Mouse (Mus musculus) frontal cortex, postnatal 10 days (tissue): ENCODE results near the gene Rasal3.

ENCODE experiments used
- DNase-seq, 2 experiments: peaks; one replicate each; pipeline ENCODE4 v3.0.0; 2022; ENCODE audit warnings: low spot score in 2 of 2, mixed read lengths in 1 of 2

The Rasal3 gene

GRCm38 (mm10) chr17:32403417-32403816, at the start of gene Rasal3:
TSS of gene Rasal3 (minus strand) at chr17:32403583.
- DNase-seq, result no peak

- DNase-seq, result no peak
Observed at GRCm38 (mm10) chr17:32452482-32452881, 49.1 kb upstream of the Rasal3 start, which contains the start of gene Cyp4f39. TSS of gene Cyp4f39 (plus strand) at chr17:32452723.

GRCm38 (mm10) chr17:32450844-32451537, 47.6 kb upstream of the Rasal3 start:
- DNase-seq, result no peak

GRCm38 (mm10) chr17:32449042-32449441, 45.7 kb upstream of the Rasal3 start:
- DNase-seq, result no peak

- no peak for DNase-seq
Observed at GRCm38 (mm10) chr17:32447195-32447594, 43.8 kb upstream of the Rasal3 start.

GRCm38 (mm10) chr17:32445016-32445415, 41.6 kb upstream of the Rasal3 start:
- DNase-seq, result no peak

- no peak for DNase-seq
Observed at GRCm38 (mm10) chr17:32443245-32443644, 39.9 kb upstream of the Rasal3 start.

- no peak for DNase-seq
Observed at GRCm38 (mm10) chr17:32437106-32437505, 33.7 kb upstream of the Rasal3 start.

GRCm38 (mm10) chr17:32435151-32435550, 31.8 kb upstream of the Rasal3 start:
- DNase-seq, result no peak

- DNase-seq, result no peak
Observed at GRCm38 (mm10) chr17:32434324-32434723, 30.9 kb upstream of the Rasal3 start.

GRCm38 (mm10) chr17:32431972-32432371, 28.6 kb upstream of the Rasal3 start:
- DNase-seq, result no peak

- no peak for DNase-seq
Observed at GRCm38 (mm10) chr17:32426610-32427009, 23.2 kb upstream of the Rasal3 start.

- DNase-seq, result no peak
Observed at GRCm38 (mm10) chr17:32424034-32424433, 20.7 kb upstream of the Rasal3 start, which contains the start of gene Pglyrp2. TSS of gene Pglyrp2 (minus strand) at chr17:32424167.

GRCm38 (mm10) chr17:32420781-32421180, 17.4 kb upstream of the Rasal3 start:
- no peak for DNase-seq

- no peak for DNase-seq
Observed at GRCm38 (mm10) chr17:32419989-32420388, 16.6 kb upstream of the Rasal3 start.

GRCm38 (mm10) chr17:32416771-32417170, 13.4 kb upstream of the Rasal3 start:
- no peak for DNase-seq

GRCm38 (mm10) chr17:32415417-32416020, 12.1 kb upstream of the Rasal3 start:
- DNase-seq, result no peak

GRCm38 (mm10) chr17:32411898-32412297, 8.5 kb upstream of the Rasal3 start:
- no peak for DNase-seq

GRCm38 (mm10) chr17:32402779-32403157, 615 bp downstream of the Rasal3 start:
- no peak for DNase-seq

GRCm38 (mm10) chr17:32402011-32402778, 1.2 kb downstream of the Rasal3 start:
- DNase-seq, result no peak

- DNase-seq, result no peak
Observed at GRCm38 (mm10) chr17:32396266-32396665, 7.1 kb downstream of the Rasal3 start.

GRCm38 (mm10) chr17:32393944-32394343, 9.4 kb downstream of the Rasal3 start:
- no peak for DNase-seq
